Mouse (Mus musculus) right cerebral cortex, postnatal 4 days (tissue): Measurements from ENCODE around the gene Pcp2.
A peak's percentile ranks its signal among the peaks of the same experiment; 100 is the strongest.
"Not testable (repeated sequence)": the region's sequence is repeated elsewhere in the genome, so short reads cannot be mapped to it uniquely, and the experiment has no call there.

Experiments
- DNase-seq: peaks from one replicate; pipeline ENCODE4 v3.0.0-alpha.2; 2022

Gene Pcp2

DNA sequence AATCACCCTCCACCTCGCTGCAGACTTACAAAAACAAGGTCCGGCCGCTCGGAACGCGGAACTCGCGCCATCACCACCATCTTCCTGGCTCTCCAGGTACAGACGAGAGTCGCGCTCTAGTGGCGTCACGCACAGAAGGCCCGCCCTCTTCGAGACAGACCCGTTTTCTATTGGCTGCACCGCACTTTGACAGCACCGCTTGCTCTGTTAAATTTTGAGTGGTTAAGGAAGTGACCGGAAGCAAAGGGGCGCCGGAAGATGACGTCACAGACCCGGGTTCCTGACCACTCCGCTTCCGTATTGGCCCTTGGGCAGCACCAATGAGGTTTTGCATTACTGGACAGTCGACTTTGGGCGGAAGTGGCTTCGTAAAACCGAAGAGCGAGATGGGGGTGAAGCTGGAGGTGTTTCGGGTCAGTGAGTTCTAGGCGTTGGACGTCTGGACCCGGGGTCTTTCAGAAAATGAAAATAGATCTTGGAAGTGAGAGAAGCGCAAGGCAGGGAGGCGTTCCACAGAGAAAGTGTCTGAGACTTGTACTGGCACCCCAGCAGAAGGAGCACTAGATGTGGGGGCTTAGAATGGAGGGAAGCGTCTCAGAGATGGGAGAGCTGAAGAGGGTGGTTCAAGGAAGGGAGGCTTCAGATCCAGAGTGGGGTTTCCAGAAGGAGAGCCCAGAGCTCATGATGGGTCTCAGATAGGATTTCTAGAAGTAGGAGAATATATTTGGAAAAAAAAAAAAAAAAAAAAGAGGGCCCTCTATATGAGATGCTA lies 4.0 kb downstream of the Pcp2 start, which contains the start of the genes Xab2 and Pet100:
TSS of gene Xab2 (minus strand) at position 118 of the 772 bp plus-strand sequence.
TSS of gene Pet100 (plus strand) at position 350 of the 772 bp plus-strand sequence.
- peak; percentile 98 for DNase-seq

GRCm38 (mm10) chr8:3609816-3610150 lies 15.6 kb downstream of the Pcp2 start:
- DNase-seq, result no peak

DNA sequence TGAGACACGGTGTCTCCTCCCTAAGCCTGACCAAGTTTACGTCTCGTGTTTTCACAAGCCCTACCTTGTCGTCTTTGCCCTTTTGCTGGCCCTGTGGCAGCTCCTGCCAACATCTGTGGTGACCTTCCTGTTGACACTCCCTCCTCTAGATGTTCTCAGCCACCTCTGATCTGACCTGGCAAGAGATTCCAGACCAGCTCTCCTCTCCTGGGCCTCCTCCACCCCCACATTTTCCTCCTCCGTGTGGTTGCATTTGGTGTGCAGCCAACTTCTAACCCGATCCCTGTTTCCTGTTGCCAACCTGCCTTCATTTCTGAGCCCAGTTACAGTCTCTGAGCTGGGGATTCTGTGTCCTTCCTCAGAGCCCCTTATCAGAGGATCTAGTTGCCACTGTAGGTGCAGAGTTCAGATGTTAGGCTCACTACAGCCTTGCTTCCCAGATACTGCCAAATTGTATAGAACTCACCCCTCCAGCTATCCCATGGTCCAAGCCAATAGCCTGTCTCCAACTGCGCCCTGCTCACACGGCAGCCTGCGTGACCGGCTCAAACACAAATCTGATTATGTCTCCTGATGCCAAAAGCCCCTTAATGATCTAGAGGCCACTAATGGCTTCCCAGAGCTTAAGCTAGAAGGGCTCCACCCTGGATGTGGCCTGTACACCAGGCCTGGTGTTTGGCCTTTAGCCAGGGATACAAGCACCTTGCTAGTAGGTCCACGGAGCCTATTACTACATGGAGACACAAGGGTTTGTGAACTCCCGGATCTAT lies 16.1 kb downstream of the Pcp2 start:
- DNase-seq, result no peak

DNA sequence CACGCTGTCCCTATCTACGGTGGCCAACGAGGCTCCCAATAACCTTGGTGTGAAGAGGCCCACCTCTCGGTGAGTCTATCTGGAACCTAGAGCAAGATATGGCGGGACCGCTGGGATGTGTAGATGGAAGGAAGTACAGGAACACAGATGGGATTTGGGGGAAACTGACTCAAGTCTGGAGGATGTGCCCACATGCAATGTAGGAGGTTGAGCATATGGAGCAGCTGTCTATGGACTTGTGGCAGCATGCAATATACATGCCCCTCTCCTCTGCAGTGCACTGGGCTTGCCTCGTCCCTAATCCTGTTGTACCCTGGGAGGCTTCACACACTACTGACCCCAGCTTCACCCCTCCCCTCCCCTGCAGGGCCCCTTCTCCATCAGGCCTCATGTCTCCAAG lies 17.5 kb downstream of the Pcp2 start:
- DNase-seq, result no peak

GRCm38 (mm10) chr8:3606593-3606992 lies 18.8 kb downstream of the Pcp2 start:
- no peak for DNase-seq

- DNase-seq, result no peak
Measured at GRCm38 (mm10) chr8:3603439-3603838, 21.9 kb downstream of the Pcp2 start.

GRCm38 (mm10) chr8:3600401-3600800 lies 24.9 kb downstream of the Pcp2 start:
- DNase-seq, result no peak

DNA sequence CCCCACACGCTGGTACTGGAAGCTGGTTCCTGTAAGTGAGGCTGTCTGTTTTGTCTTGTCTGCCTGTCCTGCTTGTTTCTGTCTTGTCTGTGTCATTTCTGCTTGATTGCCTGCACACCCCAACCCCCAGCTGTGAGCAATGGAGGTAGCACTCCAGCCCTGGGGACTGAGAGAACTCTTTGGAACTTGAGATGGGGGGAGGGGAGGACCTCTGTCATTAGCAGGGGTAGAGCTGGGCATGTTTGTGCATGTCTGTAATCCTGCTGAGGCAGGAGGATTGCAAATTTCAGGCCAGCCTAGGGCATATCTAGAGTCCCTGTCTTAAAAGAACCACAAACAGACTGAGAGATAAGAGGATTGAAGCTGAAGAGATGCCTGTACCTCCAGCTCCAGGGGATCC lies 26.1 kb downstream of the Pcp2 start:
- DNase-seq, result no peak

- DNase-seq, result no peak
Measured at GRCm38 (mm10) chr8:3598054-3598453, 27.3 kb downstream of the Pcp2 start.

- DNase-seq, result no peak
Measured at GRCm38 (mm10) chr8:3594466-3594865, 30.9 kb downstream of the Pcp2 start.

DNA sequence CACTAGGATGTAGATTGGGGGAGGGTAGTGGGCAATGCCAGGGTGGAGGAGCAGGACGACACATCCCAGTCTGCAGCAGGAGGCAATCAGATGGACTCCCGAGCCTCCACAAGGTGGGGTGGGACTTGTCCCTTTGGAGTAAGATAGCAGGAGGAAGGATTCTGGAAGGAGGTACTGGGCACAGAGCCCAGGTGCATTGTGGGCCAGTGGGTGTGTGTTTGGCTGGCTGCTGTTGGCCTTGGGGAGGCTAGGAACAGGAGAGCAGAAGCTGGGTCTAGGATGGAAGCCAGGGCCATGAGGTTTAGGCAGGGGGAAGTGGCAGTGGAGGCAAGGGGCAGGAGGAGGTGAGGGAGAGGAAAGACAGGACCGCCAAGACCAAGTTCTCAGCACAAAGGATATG lies 31.9 kb downstream of the Pcp2 start:
- no peak for DNase-seq

DNA sequence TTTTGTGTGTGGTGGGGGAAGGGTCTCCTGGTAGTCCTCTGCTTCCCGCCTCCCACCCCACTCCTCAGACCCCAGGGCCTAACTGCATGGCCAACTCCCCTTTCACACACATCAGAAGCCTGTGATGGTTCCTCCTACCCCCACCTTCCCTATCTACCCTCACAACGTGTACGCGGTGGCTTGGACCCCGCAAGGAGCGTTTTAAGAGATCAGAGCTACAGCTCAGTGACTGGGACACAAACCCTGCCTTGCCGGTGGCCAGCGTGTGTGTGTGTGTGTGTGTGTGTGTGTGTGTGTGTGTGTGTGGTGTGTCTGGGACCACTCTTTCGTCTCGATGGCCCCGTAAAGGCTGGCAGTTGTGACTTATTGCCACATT lies 37.1 kb downstream of the Pcp2 start:
- no peak for DNase-seq

DNA sequence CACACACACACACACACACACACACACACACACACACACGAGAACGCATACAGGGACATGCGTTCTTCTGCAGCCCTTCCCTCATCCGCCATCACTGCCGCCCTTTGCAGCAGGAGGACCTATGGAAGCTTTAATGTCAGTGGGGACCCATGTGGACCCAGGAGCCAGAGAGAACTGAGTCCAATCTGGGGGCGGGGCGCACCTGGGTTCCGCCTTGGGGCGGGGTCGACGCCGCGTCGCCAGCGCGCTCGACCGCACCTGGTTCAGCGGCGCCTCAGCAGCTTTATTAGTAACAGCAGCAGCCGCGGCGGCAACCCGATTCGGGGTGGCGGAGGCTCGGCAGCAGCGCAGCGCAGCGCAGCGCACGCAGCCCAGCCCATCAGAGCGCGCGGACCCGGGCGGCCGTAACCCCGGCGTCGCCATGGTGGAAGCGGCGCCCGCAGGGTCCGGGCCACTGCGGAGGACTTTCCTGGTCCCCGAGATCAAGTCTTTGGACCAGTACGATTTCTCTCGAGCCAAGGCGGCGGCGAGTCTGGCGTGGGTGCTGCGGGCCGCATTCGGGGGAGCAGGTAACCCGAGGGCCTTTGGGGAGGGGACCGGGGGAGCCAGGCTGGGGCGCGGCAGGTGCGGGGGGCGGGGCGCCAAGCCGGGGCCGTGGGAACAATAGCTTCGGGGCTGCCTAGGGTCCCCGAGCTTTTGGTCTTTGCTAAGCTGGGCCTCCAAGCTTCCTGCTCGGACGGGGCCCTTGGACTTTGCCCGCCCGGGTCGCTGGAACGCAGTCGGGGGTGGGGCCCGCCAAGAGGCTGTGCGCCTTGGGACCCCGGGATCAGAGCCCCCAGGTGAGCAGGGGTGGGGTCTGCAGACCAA lies 37.7 kb downstream of the Pcp2 start:
- peak; percentile 71 for DNase-seq

DNA sequence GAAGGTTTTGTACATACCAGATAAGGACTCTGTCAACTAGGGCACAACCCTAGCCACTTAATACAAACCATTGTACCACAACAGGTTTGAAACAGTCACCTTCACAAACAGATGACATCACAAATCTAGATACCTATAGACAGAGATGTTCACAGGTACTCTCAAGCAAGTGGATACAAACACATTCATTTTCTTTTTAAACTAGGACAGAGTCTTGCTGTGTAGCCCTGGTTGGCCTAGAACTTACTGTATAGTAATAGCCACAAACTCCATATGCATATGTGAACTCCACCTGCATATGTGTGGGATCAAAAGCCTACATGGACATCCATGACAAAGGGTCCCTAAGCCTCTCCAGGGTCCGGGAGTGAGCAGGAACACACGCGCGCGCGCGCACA lies 38.4 kb downstream of the Pcp2 start, which contains the start of gene Camsap3:
TSS of gene Camsap3 (plus strand) at position 301 of the 398 bp plus-strand sequence.
- DNase-seq, result no peak

DNA sequence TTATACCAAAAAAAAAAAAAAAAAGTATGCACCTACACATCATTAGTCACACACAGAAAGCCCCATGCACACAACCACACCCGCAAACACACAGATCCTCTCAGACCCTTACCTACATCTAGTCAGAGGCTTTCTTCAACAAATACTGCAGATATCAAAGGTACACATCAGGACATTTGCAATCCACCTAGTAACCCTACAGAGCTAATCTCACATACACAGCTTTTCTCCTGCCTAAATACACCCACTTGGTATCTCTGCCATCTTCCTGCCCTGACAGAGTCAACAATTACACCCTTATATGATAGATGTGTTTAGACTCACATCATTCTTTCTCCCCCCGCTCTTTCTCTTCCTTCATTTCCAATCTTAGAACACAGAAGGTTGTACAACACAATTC lies 38.9 kb downstream of the Pcp2 start:
- no peak for DNase-seq

- DNase-seq, result not testable (repeated sequence)
Measured at GRCm38 (mm10) chr8:3581961-3582360, 43.4 kb downstream of the Pcp2 start.

DNA sequence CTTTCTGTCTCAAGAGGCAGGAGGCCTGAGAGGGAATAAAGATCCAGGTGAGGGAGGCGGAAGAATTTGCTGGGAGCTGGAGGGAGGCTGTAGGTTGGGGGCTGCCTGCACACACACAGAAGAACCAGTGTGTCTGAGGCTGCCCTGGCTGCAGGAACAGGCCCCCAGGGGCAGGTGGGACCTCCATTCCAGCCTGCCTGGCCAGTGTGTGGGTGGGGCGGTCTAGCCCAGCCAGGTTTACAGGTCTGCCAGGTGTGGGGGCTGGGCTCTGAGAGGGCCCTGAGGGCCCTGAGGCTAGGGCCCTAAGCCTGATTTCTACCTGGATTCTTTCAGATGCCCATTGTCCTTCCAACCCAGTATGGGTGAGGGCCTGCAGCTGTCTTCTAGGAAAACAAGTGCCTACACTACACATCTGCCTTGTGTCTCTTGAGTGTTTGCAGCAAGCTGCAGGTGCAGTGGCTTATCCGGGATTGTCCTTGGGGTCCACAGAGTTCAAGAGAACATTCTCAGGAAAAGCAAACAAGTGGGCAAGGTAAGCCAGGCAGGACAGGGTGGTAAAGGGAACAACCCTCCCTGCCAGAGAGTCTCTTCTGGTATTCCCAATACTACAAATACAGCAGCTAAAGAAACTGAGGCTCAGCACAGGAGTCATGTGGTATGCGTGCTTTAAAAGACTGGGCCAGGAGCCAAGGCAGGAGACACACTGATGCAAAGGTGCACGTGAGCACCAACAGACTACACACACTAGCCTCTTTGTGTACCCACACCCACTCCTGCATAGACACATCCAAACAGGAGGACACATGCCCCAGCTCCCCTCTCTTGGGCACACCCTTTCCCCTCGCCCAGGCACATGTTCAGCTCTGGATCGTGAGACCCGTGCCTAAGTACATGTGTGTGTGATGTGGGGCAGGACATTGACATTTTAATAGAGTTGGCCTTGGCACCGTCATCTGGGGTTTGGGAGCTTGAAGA lies 45.7 kb downstream of the Pcp2 start:
- no peak for DNase-seq

DNA sequence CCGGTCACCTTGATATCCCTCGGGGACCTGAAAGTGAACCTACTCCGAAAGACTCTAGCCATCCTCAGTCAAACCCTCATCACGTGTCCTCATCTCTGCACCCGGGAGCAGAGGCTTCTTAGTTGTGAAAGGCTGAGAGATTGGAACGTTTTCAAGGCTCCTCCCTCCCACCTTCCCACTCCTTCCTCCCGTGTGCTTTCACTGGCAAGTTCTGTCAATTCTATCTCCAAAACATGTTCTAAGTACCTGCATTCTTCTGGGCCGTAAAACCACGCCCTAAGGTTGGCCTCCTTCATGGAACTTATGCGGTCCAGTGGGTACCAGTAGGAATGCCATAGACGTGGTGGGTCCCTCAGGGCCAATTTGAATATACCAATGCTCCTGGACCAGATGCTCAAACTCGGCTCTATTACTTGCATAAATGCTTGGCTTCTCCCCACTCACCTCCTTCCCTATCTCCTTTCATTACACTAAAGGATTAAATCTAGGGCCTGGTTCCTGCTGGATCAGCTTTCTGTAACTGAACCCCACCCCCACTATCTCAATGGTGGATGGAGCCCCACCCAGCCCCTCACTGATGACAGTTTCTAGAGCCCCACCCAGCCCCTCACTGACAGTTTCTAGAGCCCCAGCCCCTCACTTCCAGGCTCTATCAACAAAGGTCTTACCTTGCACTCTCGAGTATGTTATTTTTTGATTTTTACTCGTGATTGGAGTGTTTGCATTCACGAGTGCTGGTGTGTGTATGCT lies 49.0 kb downstream of the Pcp2 start:
- DNase-seq, result no peak

DNA sequence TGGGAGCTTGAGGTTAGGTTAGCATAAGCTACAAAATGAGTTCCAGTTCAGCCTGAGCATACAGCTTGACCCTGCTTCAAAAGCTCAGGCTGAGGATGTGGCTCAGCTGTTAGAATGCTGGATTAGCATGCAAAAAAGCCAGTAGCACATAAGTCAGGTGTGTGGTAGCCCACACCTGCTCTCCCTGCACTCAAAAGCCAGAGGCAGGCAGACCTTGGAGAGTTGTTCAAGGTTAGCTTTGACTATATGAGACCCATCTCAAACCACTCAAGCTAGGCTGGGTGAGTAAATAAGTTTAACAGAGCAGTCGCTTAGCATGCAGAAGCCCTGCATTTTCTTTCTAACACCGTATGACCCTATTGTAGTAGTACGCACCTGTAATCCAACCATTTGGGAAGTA lies 50.8 kb downstream of the Pcp2 start:
- DNase-seq, result no peak
